ENCODE assay signal across 8 mouse cellular contexts in genomic region chr8:95037106-95037925, GRCm38 (mm10). TPM values are rescaled to one million over a fixed set of nuclear protein-coding genes. Genes with fewer than 3 reads are reported as not detected.
DNase-seq lines count a peak whose midpoint lies in the region.

No protein-coding gene starts in this region.

- peak; percentile 23 for DNase-seq in adrenal gland, adult 8-10 months
- DNase-seq in adrenal gland, postnatal 4 days (ENCODE audit: low spot score in 2 of 2): no peak
- peak; percentile 19 for DNase-seq in thymus, postnatal 14 days
- no peak for DNase-seq in thymus, adult 18-20 months
- peak; percentile 24 to 67 for DNase-seq in kidney, postnatal 25 days
- DNase-seq in lung, adult 18-20 months: peak; percentile 44 to 51
- DNase-seq in right cerebral cortex, postnatal 36 days (ENCODE audit: low spot score in 2 of 2): peak; percentile 13 to 43
- DNase-seq in urinary bladder, postnatal 25 days (ENCODE audit: low spot score): no peak

RNA-seq across cellular contexts. Expression of gene Drc7, which starts 17.6 kb away (rescaled TPM):
- total RNA-seq in adrenal gland, adult 8-10 months (2022): not detected
- total RNA-seq in adrenal gland, postnatal 4 days (2021): not detected

RNA-seq across cellular contexts. Expression of gene Adgrg3, which starts 19.8 kb away (rescaled TPM):
- total RNA-seq in adrenal gland, adult 8-10 months (2022): 1 to 10 TPM; 2.2 to 4.1 (median 3.1) TPM
- 1 to 10 TPM; 6.2 to 7.8 TPM for total RNA-seq in adrenal gland, postnatal 4 days (2021)

RNA-seq across cellular contexts. Expression of gene Katnb1, which starts 43.7 kb away (rescaled TPM):
- 10 to 100 TPM; 13.8 to 23.6 (median 16.1) TPM for total RNA-seq in adrenal gland, adult 8-10 months (2022)
- 10 to 100 TPM; 20.2 to 20.9 TPM for total RNA-seq in adrenal gland, postnatal 4 days (2021)

Comparison
In these comparisons a context has a peak if more than half of its experiments do, and no peak if none do; other contexts are left out.
1. DNase-seq: peak in adrenal gland, adult 8-10 months (single experiment), thymus, postnatal 14 days (single experiment), kidney, postnatal 25 days (2 of 2), lung, adult 18-20 months (2 of 2) and right cerebral cortex, postnatal 36 days (2 of 2); none in adrenal gland, postnatal 4 days (0 of 2), thymus, adult 18-20 months (0 of 2) and urinary bladder, postnatal 25 days (single experiment).